Mouse (Mus musculus): ENCODE measurements around the gene Iqgap2. TPM values are rescaled to one million over a fixed set of nuclear protein-coding genes. Genes with fewer than 3 reads are reported as not detected.
A peak's percentile ranks its signal among the peaks of the same experiment; 100 is the strongest.

Gene Iqgap2
- polyA plus RNA-seq, 2 experiments: 10.5 to 12.7 TPM

- Histone ChIP-seq H3K4me2 (replicated peaks; ENCODE audit: low read depth, low read length, severe bottlenecking) (no peak overlapping the region), H3K9me3 (ENCODE audit: control insufficient read depth, low read length) (no peaks in the 10 kb centered on the region)
- no peak for TF ChIP-seq POLR2A (IDR thresholded peaks at IDR 0.05; ENCODE audit: borderline replicate concordance, extremely low read depth, insufficient read depth, insufficient read length)
Measured at GRCm38 (mm10) chr13:95679078-95679477, 212.6 kb downstream of the Iqgap2 start.

DNA sequence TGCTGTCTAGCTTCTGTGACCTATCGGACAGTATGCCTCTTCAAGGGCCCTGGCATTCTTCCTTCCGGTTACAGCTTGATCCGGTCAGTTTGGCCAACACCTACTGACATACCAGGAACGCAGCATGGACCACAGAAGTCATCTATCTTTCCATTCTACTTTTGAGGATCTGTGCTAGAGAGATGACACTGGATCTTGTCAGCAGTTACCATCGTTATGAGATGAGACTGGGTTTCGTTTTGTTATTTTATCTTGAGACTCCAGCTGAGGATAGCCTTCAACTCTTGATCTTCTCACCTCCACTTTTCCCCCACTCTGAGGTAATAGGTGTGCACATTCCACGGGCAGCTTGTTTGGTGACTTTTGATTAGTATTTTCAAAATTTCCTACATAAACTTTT lies 219.3 kb downstream of the Iqgap2 start:
- TF ChIP-seq POLR2A (IDR thresholded peaks at IDR 0.05; ENCODE audit: borderline replicate concordance, extremely low read depth, insufficient read depth, insufficient read length): no peak
- Histone ChIP-seq H3K36me3 (ENCODE audit: control insufficient read depth, insufficient read depth, low read length) (peaks cover 20% of the 10 kb centered on the region), H3K27ac (replicated peaks; ENCODE audit: low read depth, low read length) (no peak overlapping the region), H3K4me2 (replicated peaks; ENCODE audit: low read depth, low read length, severe bottlenecking) (no peak overlapping the region), H3K27me3 (ENCODE audit: control insufficient read depth, insufficient read depth, low read length) (no peaks in the 10 kb centered on the region), H3K4me3 (replicated peaks; ENCODE audit: low read length) (no peak overlapping the region), H3K9me3 (ENCODE audit: control insufficient read depth, low read length) (no peaks in the 10 kb centered on the region), H3K4me1 (ENCODE audit: control insufficient read depth, insufficient read depth, low read length) (no peaks in the 10 kb centered on the region), H3K9ac (ENCODE audit: low read depth, low read length, severe bottlenecking) (no peak overlapping the region)
- ATAC-seq (ENCODE audit: low FRiP score, low read depth) (no peak), DNase-seq (ENCODE audit: low spot score) (no peak)
- WGBS: 84% methylated on average over 7 of the region's 7 CpGs

More at GRCm38 (mm10) chr13:95679078-95679477, 212.6 kb downstream of the Iqgap2 start:
- Histone ChIP-seq H3K27ac (replicated peaks; ENCODE audit: low read depth, low read length) (no peak overlapping the region), H3K36me3 (ENCODE audit: control insufficient read depth, insufficient read depth, low read length) (peaks cover 6% of the 10 kb centered on the region; the same call in 1 of the 2 replicates), H3K9ac (ENCODE audit: low read depth, low read length, severe bottlenecking) (no peak overlapping the region), H3K4me3 (replicated peaks; ENCODE audit: low read length) (no peak overlapping the region), H3K27me3 (ENCODE audit: control insufficient read depth, insufficient read depth, low read length) (no peaks in the 10 kb centered on the region), H3K4me1 (ENCODE audit: control insufficient read depth, insufficient read depth, low read length) (no peaks in the 10 kb centered on the region)
- ATAC-seq (ENCODE audit: low FRiP score, low read depth): no peak
- WGBS: 80% methylated on average over 5 of the region's 5 CpGs
- DNase-seq (ENCODE audit: low spot score): no peak

DNA sequence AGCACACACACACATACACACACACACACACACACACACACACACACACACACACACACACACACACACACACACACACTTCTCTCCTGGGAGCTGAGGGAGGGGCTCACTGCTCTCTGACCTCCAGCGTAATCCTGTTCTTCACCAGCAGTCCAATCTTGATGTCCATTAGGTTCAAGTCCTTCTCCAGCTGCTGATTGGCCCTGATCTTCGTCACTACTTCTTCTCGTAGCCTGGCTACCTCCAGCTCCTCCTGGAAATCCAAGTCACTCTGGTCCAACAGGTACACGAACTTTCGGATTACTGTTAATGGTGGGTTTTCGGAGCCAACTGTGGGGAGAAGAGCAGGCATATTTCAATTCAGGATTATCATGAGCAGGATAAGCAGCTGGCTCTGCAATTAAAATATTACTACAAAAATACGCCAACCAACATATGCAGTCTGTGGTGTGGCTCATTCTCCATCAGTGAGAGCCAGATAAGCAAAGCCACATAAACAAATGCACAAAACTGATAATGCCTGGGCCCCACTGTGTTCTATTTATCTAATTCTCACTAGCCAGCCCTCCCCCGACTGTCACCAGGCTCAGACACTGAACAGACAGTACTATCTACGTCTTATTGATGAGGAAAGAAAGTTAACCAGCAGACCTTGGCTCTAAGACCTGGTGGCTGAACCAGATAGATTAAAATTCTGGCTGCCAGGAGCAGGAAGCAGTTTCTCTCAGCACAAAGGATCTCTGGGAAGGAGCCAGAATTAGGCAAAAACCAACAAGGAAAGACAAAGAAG lies 220.4 kb downstream of the Iqgap2 start:
- Histone ChIP-seq H3K4me2 (replicated peaks; ENCODE audit: low read depth, low read length, severe bottlenecking) (no peak overlapping the region), H3K4me1 (ENCODE audit: control insufficient read depth, insufficient read depth, low read length) (no peaks in the 10 kb centered on the region), H3K27ac (replicated peaks; ENCODE audit: low read depth, low read length) (no peak overlapping the region), H3K27me3 (ENCODE audit: control insufficient read depth, insufficient read depth, low read length) (no peaks in the 10 kb centered on the region), H3K36me3 (ENCODE audit: control insufficient read depth, insufficient read depth, low read length) (peaks cover 20% of the 10 kb centered on the region), H3K9ac (ENCODE audit: low read depth, low read length, severe bottlenecking) (no peak overlapping the region), H3K9me3 (ENCODE audit: control insufficient read depth, low read length) (no peaks in the 10 kb centered on the region), H3K4me3 (replicated peaks; ENCODE audit: low read length) (no peak overlapping the region)
- DNase-seq (ENCODE audit: low spot score) (no peak), ATAC-seq (ENCODE audit: low FRiP score, low read depth) (no peak)
- TF ChIP-seq POLR2A (IDR thresholded peaks at IDR 0.05; ENCODE audit: borderline replicate concordance, extremely low read depth, insufficient read depth, insufficient read length): no peak
- 78% methylated on average over 9 of the region's 9 CpGs for WGBS

- ATAC-seq (ENCODE audit: low FRiP score, low read depth): no peak
- H3K4me2 ChIP-seq (replicated peaks; ENCODE audit: low read depth, low read length, severe bottlenecking): no peak overlapping the region
- no peak for TF ChIP-seq POLR2A (IDR thresholded peaks at IDR 0.05; ENCODE audit: borderline replicate concordance, extremely low read depth, insufficient read depth, insufficient read length)
- H3K27ac ChIP-seq (replicated peaks; ENCODE audit: low read depth, low read length): no peak overlapping the region
- no peaks in the 10 kb centered on the region for H3K27me3 ChIP-seq (ENCODE audit: control insufficient read depth, insufficient read depth, low read length)
- no peak overlapping the region for H3K9ac ChIP-seq (ENCODE audit: low read depth, low read length, severe bottlenecking)
- DNase-seq (ENCODE audit: low spot score): no peak
- H3K36me3 ChIP-seq (ENCODE audit: control insufficient read depth, insufficient read depth, low read length): peaks cover 20% of the 10 kb centered on the region
- H3K9me3 ChIP-seq (ENCODE audit: control insufficient read depth, low read length): no peaks in the 10 kb centered on the region
- no peak overlapping the region for H3K4me3 ChIP-seq (replicated peaks; ENCODE audit: low read length)
- 88% methylated on average over 5 of the region's 5 CpGs for WGBS
- H3K4me1 ChIP-seq (ENCODE audit: control insufficient read depth, insufficient read depth, low read length): no peaks in the 10 kb centered on the region
Measured at GRCm38 (mm10) chr13:95670534-95670933, 221.2 kb downstream of the Iqgap2 start.

DNA sequence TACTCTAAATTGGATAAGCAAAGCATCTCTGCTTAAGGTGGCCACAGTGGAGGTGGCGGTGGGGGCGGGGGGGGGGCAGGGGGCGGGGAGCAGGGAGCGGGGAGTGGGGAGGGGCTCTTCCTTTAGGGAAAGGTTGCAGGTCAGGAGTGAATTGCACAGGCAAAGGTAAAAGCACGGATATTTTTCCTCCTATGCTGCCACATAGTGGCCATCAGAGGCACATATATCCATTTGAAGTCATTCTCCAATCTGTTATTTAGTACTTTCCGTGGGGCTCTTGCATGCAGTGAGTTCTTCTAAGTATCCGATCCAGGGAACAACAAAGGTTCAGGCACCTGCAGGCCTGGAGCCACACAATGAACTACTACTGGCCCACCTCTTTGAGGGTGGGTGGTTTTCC lies 224.5 kb downstream of the Iqgap2 start:
- Histone ChIP-seq H3K4me2 (replicated peaks; ENCODE audit: low read depth, low read length, severe bottlenecking) (no peak overlapping the region), H3K9me3 (ENCODE audit: control insufficient read depth, low read length) (no peaks in the 10 kb centered on the region), H3K36me3 (ENCODE audit: control insufficient read depth, insufficient read depth, low read length) (peaks cover 27% of the 10 kb centered on the region), H3K9ac (ENCODE audit: low read depth, low read length, severe bottlenecking) (no peak overlapping the region), H3K27ac (replicated peaks; ENCODE audit: low read depth, low read length) (no peak overlapping the region), H3K27me3 (ENCODE audit: control insufficient read depth, insufficient read depth, low read length) (no peaks in the 10 kb centered on the region), H3K4me3 (replicated peaks; ENCODE audit: low read length) (no peak overlapping the region), H3K4me1 (ENCODE audit: control insufficient read depth, insufficient read depth, low read length) (no peaks in the 10 kb centered on the region)
- TF ChIP-seq POLR2A (IDR thresholded peaks at IDR 0.05; ENCODE audit: borderline replicate concordance, extremely low read depth, insufficient read depth, insufficient read length): no peak
- DNase-seq (ENCODE audit: low spot score) (peak; percentile 47), ATAC-seq (ENCODE audit: low FRiP score, low read depth) (peak; percentile 23; the same call in 1 of the 2 replicates)
- 23% methylated on average over 7 of the region's 7 CpGs for WGBS
